9 mouse cellular contexts compared by ENCODE assay signal in the genomic region with DNA sequence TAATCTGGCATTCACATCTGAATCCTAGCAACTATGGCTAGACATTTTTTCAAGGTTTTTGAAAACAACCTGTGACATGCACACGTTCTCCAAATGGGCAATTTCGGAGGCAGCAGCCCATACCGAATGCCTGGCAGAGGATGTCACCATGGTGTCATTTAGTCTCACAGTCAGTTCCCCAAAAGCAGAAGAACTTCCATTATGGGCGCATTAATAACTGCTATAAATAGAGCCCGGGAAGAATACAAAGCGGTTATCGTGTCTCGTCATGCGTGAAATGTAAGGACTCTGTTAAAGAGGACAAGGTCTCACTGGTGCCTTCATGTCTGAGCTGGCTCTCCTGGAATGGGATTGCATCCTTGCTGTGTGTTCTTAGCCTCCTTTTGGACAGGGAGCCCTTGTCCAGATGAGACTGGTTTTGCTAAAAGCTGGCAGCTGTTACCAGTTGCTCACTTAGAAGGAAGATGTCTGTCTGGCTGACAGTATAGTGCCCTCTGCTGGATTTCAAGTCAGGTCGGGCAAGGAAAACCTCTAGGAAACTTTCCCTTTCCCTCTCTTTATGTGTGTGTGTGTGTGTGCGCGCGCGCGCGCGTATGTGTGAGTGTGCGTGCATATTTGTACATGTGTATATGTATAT. TPM values are rescaled to one million over a fixed set of nuclear protein-coding genes. Genes with fewer than 3 reads are reported as not detected.
DNase-seq lines count a peak whose midpoint lies in the region; ATAC-seq and TF ChIP-seq lines count a peak whose summit lies in the region.
"Had no signal": no experiment of that assay in that cellular context is flagged by ENCODE, and none has a peak within 500 bp of the region (broad histone marks: within the 10 kb centered on the region; RNA-seq: fewer than 3 reads in every experiment).

No protein-coding gene starts in this region.

- H3K27me3 ChIP-seq in forebrain, embryonic 10.5 days (ENCODE audit: poor library complexity, severe bottlenecking), result no peaks in the 10 kb centered on the region
- H3K27me3 ChIP-seq in forebrain, embryonic 16.5 days (replicated peaks; ENCODE audit: control insufficient read depth, insufficient read depth, low read length), result no peaks in the 10 kb centered on the region
- no peaks in the 10 kb centered on the region for H3K27me3 ChIP-seq in liver, postnatal 0 days (ENCODE audit: insufficient read depth, low read length)
- no peaks in the 10 kb centered on the region for H3K27me3 ChIP-seq in hindbrain, postnatal 0 days (ENCODE audit: insufficient read depth, low read length)
- H3K27me3 ChIP-seq: limb, embryonic 12.5 days had no signal

- TF ChIP-seq CTCF in liver, postnatal 0 days (IDR thresholded peaks at IDR 0.05; ENCODE audit: low read depth), result peak; percentile 67
- TF ChIP-seq CTCF in hindbrain, postnatal 0 days (IDR thresholded peaks at IDR 0.05; ENCODE audit: low read depth), result peak; percentile 68

- no peak overlapping the region; the same call in 1 of the 2 replicates for H3K4me2 ChIP-seq in forebrain, embryonic 16.5 days (ENCODE audit: low read length)
- no peak overlapping the region for H3K4me2 ChIP-seq in liver, postnatal 0 days (ENCODE audit: low read depth, low read length)
- H3K4me2 ChIP-seq in hindbrain, postnatal 0 days (ENCODE audit: low read depth, low read length), result no peak overlapping the region
- H3K4me2 ChIP-seq: limb, embryonic 12.5 days had no signal

- H3K4me3 ChIP-seq in forebrain, embryonic 10.5 days, result no peak overlapping the region
- no peak overlapping the region for H3K4me3 ChIP-seq in forebrain, embryonic 16.5 days (replicated peaks; ENCODE audit: low read length)
- no peak overlapping the region for H3K4me3 ChIP-seq in liver, postnatal 0 days (ENCODE audit: low read depth, low read length)
- H3K4me3 ChIP-seq in hindbrain, postnatal 0 days (ENCODE audit: low read length), result no peak overlapping the region
- H3K4me3 ChIP-seq: limb, embryonic 12.5 days had no signal

- no peaks in the 10 kb centered on the region for H3K36me3 ChIP-seq in forebrain, embryonic 10.5 days (replicated peaks)
- no peaks in the 10 kb centered on the region for H3K36me3 ChIP-seq in forebrain, embryonic 16.5 days (ENCODE audit: control insufficient read depth, insufficient read depth)
- no peaks in the 10 kb centered on the region for H3K36me3 ChIP-seq in liver, postnatal 0 days (replicated peaks; ENCODE audit: insufficient read depth, low read length)
- no peaks in the 10 kb centered on the region for H3K36me3 ChIP-seq in hindbrain, postnatal 0 days (ENCODE audit: insufficient read depth, low read length)
- H3K36me3 ChIP-seq: limb, embryonic 12.5 days had no signal

- DNase-seq in forebrain, embryonic 10.5 days (ENCODE audit: extremely low spot score, low spot score), result peak; percentile 17
- no peak for DNase-seq in liver, postnatal 0 days
- no peak for DNase-seq in liver
- peak; percentile 81 for DNase-seq in R1 (ENCODE audit: low read depth, low spot score)
- peak; percentile 74 for DNase-seq in hindbrain, postnatal 0 days (ENCODE audit: low spot score)
- no peak for DNase-seq in spleen, adult 12 weeks (ENCODE audit: low spot score)
- no peak for DNase-seq in gastrocnemius, postnatal 10 days

- WGBS in forebrain, embryonic 10.5 days, result 90% methylated on average over 18 of the region's 18 CpGs
- WGBS in forebrain, embryonic 16.5 days, result 67% methylated on average over 18 of the region's 18 CpGs
- 76% methylated on average over 18 of the region's 18 CpGs for WGBS in liver, postnatal 0 days (ENCODE audit: insufficient replicate concordance)
- WGBS in hindbrain, postnatal 0 days, result 56% methylated on average over 18 of the region's 18 CpGs

- ATAC-seq in forebrain, embryonic 16.5 days, result no peak; the same call in 1 of the 2 replicates
- no peak for ATAC-seq in liver, postnatal 0 days
- ATAC-seq in hindbrain, postnatal 0 days, result peak; percentile 76

- H3K9ac ChIP-seq in forebrain, embryonic 16.5 days (replicated peaks; ENCODE audit: low read depth, low read length), result no peak overlapping the region
- no peak overlapping the region for H3K9ac ChIP-seq in liver, postnatal 0 days (replicated peaks)
- H3K9ac ChIP-seq in hindbrain, postnatal 0 days (replicated peaks; ENCODE audit: low read length), result no peak overlapping the region
- H3K9ac ChIP-seq: limb, embryonic 12.5 days had no signal

- H3K4me1 ChIP-seq in forebrain, embryonic 10.5 days, result peaks cover 29% of the 10 kb centered on the region
- H3K4me1 ChIP-seq in forebrain, embryonic 16.5 days (replicated peaks; ENCODE audit: control insufficient read depth, insufficient read depth, low read length), result peaks cover 31% of the 10 kb centered on the region
- H3K4me1 ChIP-seq in liver, postnatal 0 days (ENCODE audit: insufficient read depth), result peaks cover 12% of the 10 kb centered on the region
- H3K4me1 ChIP-seq in hindbrain, postnatal 0 days (ENCODE audit: insufficient read depth, low read length), result 0 out of 2 replicates have a peak, but pooled peaks cover 6% of the 10 kb centered on the region

- H3K9me3 ChIP-seq in forebrain, embryonic 10.5 days, result no peaks in the 10 kb centered on the region
- H3K9me3 ChIP-seq in forebrain, embryonic 16.5 days (ENCODE audit: control insufficient read depth, low read length), result no peaks in the 10 kb centered on the region
- H3K9me3 ChIP-seq in liver, postnatal 0 days (ENCODE audit: low read length), result no peaks in the 10 kb centered on the region
- H3K9me3 ChIP-seq in hindbrain, postnatal 0 days (ENCODE audit: low read length), result no peaks in the 10 kb centered on the region
- H3K9me3 ChIP-seq: limb, embryonic 12.5 days had no signal

- no peak overlapping the region for H3K27ac ChIP-seq in forebrain, embryonic 10.5 days
- no peak overlapping the region for H3K27ac ChIP-seq in forebrain, embryonic 16.5 days (ENCODE audit: low read length)
- H3K27ac ChIP-seq in liver, postnatal 0 days (ENCODE audit: low read depth), result 0 out of 2 replicates have a peak overlapping the region, but pooled peaks have one; percentile 71
- H3K27ac ChIP-seq in hindbrain, postnatal 0 days, result no peak overlapping the region; the same call in 1 of the 2 replicates
- H3K27ac ChIP-seq: limb, embryonic 12.5 days had no signal

- TF ChIP-seq EP300 in liver, postnatal 0 days (IDR thresholded peaks at IDR 0.05; ENCODE audit: low read depth), result no peak

RNA-seq across cellular contexts. Expression of gene Syk, which starts 17.8 kb away (rescaled TPM):
- 2.1 and 2.3 TPM in 2 replicates for polyA plus RNA-seq in forebrain, embryonic 10.5 days (2016; fragmentation: Nextera tagmentation; extraction: Ambion mirVana)
- polyA plus RNA-seq in forebrain, embryonic 16.5 days (2015; fragmentation: Nextera tagmentation; extraction: Ambion mirVana), result 1.3 TPM in 2 replicates
- 6.0 and 6.8 TPM in 2 replicates for polyA plus RNA-seq in liver, postnatal 0 days (2015; fragmentation: Nextera tagmentation; extraction: Ambion mirVana)
- total RNA-seq in hindbrain, postnatal 0 days (2014; rRNA removed), result 1.8 and 2.7 TPM in 2 replicates
- 1.1 and 1.2 TPM in 2 replicates for polyA plus RNA-seq in hindbrain, postnatal 0 days (2015; fragmentation: Nextera tagmentation; extraction: Ambion mirVana)
- 1 to 10 TPM; 3.2 to 5.8 TPM for total RNA-seq in gastrocnemius, postnatal 10 days (2021)

RNA-seq across cellular contexts. Expression of gene Diras2, which starts 34.1 kb away (rescaled TPM):
- polyA plus RNA-seq in forebrain, embryonic 10.5 days (2016; fragmentation: Nextera tagmentation; extraction: Ambion mirVana), result 0.02 and 0.05 TPM in 2 replicates
- 3.7 and 4.3 TPM in 2 replicates for polyA plus RNA-seq in forebrain, embryonic 16.5 days (2015; fragmentation: Nextera tagmentation; extraction: Ambion mirVana)
- 0.12 and 0.19 TPM in 2 replicates for polyA plus RNA-seq in liver, postnatal 0 days (2015; fragmentation: Nextera tagmentation; extraction: Ambion mirVana)
- 64.4 and 64.5 TPM in 2 replicates for total RNA-seq in hindbrain, postnatal 0 days (2014; rRNA removed)
- 7.3 and 7.9 TPM in 2 replicates for polyA plus RNA-seq in hindbrain, postnatal 0 days (2015; fragmentation: Nextera tagmentation; extraction: Ambion mirVana)
- total RNA-seq in gastrocnemius, postnatal 10 days (2021), result under 1 TPM; 0.16 to 0.38 TPM

Comparison
In these comparisons a context has a peak if more than half of its experiments do, and no peak if none do; other contexts are left out.
1. DNase-seq: peak in forebrain, embryonic 10.5 days (single experiment), R1 (single experiment) and hindbrain, postnatal 0 days (single experiment); none in liver, postnatal 0 days (single experiment), liver (single experiment), spleen, adult 12 weeks (single experiment) and gastrocnemius, postnatal 10 days (single experiment).